Mouse (Mus musculus) heart, adult 2 months (tissue): ENCODE data around the gene Dtl. TPM values are rescaled to one million over a fixed set of nuclear protein-coding genes. Genes with fewer than 3 reads are reported as not detected.

Source experiments
- DNase-seq, 2 experiments: peaks; one replicate each; pipeline ENCODE4 v3.0.0; 2021
- H3K27ac ChIP-seq: fragments of 200-600 bp; 2 replicates; pipeline ENCODE4 v1.8.1; 2022
- H3K27me3 ChIP-seq: fragments of 200-500 bp; 2 replicates; pipeline ENCODE4 v1.6.1; 2012; ENCODE audit warnings: mild to moderate bottlenecking, low read length, inconsistent platforms, mixed read lengths; ENCODE audit not compliant: control insufficient read depth, insufficient read depth
- H3K36me3 ChIP-seq: fragments of 200-500 bp; 2 replicates; pipeline ENCODE4 v1.6.1; 2012; ENCODE audit warnings: low read length, inconsistent platforms; ENCODE audit not compliant: control insufficient read depth, insufficient read depth
- H3K4me1 ChIP-seq: fragments of 200-500 bp; 2 replicates; pipeline ENCODE4 v1.6.1; 2011; ENCODE audit warnings: low read length; ENCODE audit not compliant: control insufficient read depth, insufficient read depth
- H3K4me3 ChIP-seq: fragments of 200-600 bp; 2 replicates; pipeline ENCODE4 v1.8.1; 2022
- H3K79me2 ChIP-seq: fragments of 200-500 bp; replicated peaks from 2 replicates; pipeline ENCODE4 v1.6.1; 2012; ENCODE audit warnings: mild to moderate bottlenecking, inconsistent platforms, low read length, moderate library complexity, mixed read lengths; ENCODE audit not compliant: control insufficient read depth, insufficient read depth
- H3K9ac ChIP-seq: fragments of 200-500 bp; 2 replicates; pipeline ENCODE4 v1.6.1; 2012; ENCODE audit warnings: low read depth, mild to moderate bottlenecking, control low read depth, inconsistent platforms, low read length, mixed read lengths
- CTCF ChIP-seq: fragments of 200-600 bp; IDR thresholded peaks from 2 replicates; pipeline ENCODE4 v1.8.1; 2022; ENCODE audit warnings: antibody characterized with exemption, mild to moderate bottlenecking, moderate library complexity
- EP300 ChIP-seq: fragments of 200-500 bp; IDR thresholded peaks from 2 replicates; pipeline ENCODE4 v1.6.1; 2011; ENCODE audit warnings: low read depth, low read length, control low read depth; ENCODE audit not compliant: insufficient read depth
- POLR2A ChIP-seq: fragments of 200-500 bp; IDR thresholded peaks from 2 replicates; pipeline ENCODE4 v1.6.1; 2011; ENCODE audit warnings: mild to moderate bottlenecking, low read depth, low read length, control low read depth; ENCODE audit not compliant: insufficient read depth
- WGBS: fragments of 180-500 bp; shearing (Covaris S2); methylation state at CpG from one replicate; pipeline ENCODE4 v1.1.7; 2018; 5-methylcytosine and 5-hydroxymethylcytosine counted together
- intact Hi-C: fragments of 180-260 bp; cut with DNase I; formaldehyde crosslinking; loops from one replicate; pipeline ENCODE4 v1.15.1; 2025
- polyA plus RNA-seq: library from polyadenylated mRNA; depleted of rRNA; stranded (reverse); fragments of >200 nt; gene quantifications from 2 replicates; pipeline ENCODE4 v1.2.3, GENCODE M21; 2012
- total RNA-seq, 2 experiments: library from RNA; stranded (reverse); gene quantifications; 2 replicates each; pipeline ENCODE4 v1.2.3; 2021

The Dtl gene
- total and polyA plus RNA-seq, 3 experiments, result 0.06 to 0.27 (median 0.16) TPM

DNA sequence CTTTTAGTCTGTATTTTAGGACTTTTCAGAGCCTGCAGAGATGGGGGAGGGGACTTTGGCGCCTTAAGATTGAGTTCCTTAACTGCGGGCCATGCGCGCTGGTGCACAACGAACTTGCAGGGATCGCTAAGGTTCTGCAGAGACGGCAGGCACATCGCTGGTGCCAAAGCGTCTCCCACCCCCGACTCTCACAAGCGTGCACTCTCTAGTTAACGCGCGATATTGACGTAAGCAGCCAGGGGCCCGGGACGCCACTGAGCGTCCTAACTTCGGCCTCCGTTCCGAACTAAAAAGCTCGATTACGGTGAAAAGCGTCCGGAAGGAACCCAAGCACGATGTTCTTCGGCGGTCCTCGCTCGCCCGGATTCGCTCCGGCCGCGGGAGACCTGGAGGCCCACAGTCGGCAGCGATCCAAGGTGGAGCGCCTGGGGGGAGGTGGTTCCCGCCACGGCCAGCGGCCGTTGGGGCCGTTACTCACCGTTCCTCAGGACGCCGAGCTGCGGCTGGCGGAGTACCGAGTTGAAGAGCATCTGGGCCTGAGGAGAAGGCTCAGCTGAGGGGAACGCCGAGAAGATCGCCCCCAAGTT lies 380 bp downstream of the Dtl start:
- intact Hi-C loops, result loop anchor here (5.0 kb wide), 1 partner anchor 142 kb away; the partner anchor contains the start of gene Lpgat1
- peaks cover 2% of the 10 kb centered on the region; the same call in 1 of the 2 replicates for H3K4me1 ChIP-seq

DNA sequence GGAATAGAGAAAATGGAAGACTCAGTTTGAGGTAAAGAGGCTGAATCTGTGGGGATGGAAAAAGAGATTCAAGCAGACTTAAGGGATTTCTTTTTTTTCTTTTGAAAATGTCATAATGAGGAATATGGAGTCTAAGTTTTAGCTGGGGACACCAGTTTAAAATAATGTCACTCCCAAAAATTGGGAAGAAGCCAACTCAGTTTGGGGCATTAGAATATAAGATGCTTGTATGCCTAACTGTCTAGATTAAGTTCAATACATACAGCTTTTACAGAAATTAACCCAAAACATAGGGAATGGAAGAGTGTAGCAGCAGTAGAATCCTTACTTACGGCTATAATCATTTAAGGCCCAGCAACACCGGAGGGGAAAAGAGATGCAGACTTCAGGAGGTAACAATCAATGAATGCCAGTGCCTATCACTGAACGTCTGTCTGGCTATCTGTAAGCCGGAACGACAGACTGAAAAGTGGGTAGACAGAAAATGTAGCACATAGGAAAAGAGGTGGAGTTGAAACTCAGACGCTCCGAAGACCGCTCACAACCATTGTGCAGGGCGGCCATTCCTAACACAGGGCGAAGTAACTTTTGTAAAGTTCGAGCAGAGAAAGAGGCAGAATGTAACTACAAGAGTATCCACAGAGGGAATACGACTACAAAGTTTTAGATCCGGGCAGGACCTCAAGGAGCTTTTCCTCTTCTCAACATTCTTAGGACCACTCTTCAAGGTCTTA lies 1.3 kb downstream of the Dtl start:
- Histone ChIP-seq H3K27me3 (no peaks in the 10 kb centered on the region), H3K36me3 (peaks cover 3% of the 10 kb centered on the region; the same call in 1 of the 2 replicates), H3K9ac (no peak overlapping the region), H3K79me2 (peaks cover 2% of the 10 kb centered on the region; the same call in 1 of the 2 replicates), H3K4me1 (peaks cover 2% of the 10 kb centered on the region; the same call in 1 of the 2 replicates), H3K4me3 (no peak overlapping the region; the same call in 1 of the 2 replicates), H3K27ac (no peak overlapping the region)
- DNase-seq, result no peak
- intact Hi-C loops, result no loop called here
- WGBS, result 11% methylated on average over 13 of the region's 13 CpGs
- TF ChIP-seq POLR2A, result no peak
- no peak for TF ChIP-seq CTCF
- no peak for TF ChIP-seq EP300

More for the DNA sequence above, 380 bp downstream of the Dtl start:
- no peak for DNase-seq
- H3K4me3 ChIP-seq, result peak overlapping the region; percentile 84
- peak overlapping the region; percentile 44 for H3K9ac ChIP-seq
- no peak overlapping the region for H3K27ac ChIP-seq
- H3K79me2 ChIP-seq, result peaks cover 2% of the 10 kb centered on the region
- TF ChIP-seq EP300 (no peak), CTCF (no peak), POLR2A (no peak)
- H3K27me3 ChIP-seq, result no peaks in the 10 kb centered on the region
- peaks cover 3% of the 10 kb centered on the region; the same call in 1 of the 2 replicates for H3K36me3 ChIP-seq
- WGBS, result under 1% methylated on average over 52 of the region's 52 CpGs

DNA sequence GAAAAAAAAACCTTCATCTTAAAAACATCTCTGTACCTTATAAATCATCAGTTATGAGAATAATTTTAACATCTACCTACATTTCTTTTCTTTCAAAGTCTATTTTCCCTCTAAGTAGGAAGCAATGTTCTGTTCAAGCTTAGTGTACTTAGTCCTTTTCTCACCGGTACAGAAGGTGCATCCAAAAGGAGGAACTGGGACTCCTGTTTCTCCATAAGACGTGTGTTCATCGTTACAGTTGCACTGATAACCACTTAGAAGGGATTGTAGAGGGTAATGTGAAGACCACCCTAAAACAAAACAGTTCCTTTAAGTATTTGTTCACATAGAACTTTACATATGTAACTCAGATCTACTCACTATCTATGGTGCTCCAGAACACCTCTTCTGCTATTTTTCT lies 4.9 kb downstream of the Dtl start:
- WGBS, result 88% methylated on average over 3 of the region's 3 CpGs
- H3K4me1 ChIP-seq, result no peaks in the 10 kb centered on the region
- no peaks in the 10 kb centered on the region for H3K36me3 ChIP-seq

DNA sequence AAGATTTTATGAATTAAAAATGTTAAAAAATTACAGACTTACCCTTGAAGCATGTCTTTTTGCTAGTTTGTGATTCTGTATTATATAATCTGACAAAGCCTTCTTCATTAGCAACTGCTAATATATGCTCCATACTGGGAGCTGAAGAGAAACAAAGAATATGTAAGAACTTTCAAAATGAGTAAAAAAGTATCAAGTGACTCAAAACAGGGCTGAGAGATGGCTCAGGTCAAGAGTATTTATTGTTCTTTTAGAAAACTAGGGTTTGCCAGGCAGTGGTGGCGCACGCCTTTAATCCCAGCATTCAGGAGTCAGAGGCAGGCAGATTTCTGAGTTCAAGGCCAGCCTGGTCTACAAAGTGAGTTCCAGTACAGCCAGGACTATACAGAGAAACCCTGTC lies 5.7 kb downstream of the Dtl start:
- Histone ChIP-seq H3K4me1 (no peaks in the 10 kb centered on the region), H3K9ac (no peak overlapping the region), H3K27ac (no peak overlapping the region), H3K79me2 (no peaks in the 10 kb centered on the region), H3K4me3 (no peak overlapping the region), H3K27me3 (no peaks in the 10 kb centered on the region), H3K36me3 (no peaks in the 10 kb centered on the region)
- no peak for TF ChIP-seq CTCF
- no peak for TF ChIP-seq EP300
- no peak for TF ChIP-seq POLR2A
- WGBS, result 95% methylated on average over 2 of the region's 2 CpGs
- no peak for DNase-seq
- intact Hi-C loops, result loop anchor here (2.0 kb wide), 1 partner anchor 205 kb away; no protein-coding TSS in a partner anchor

More for the DNA sequence above, 4.9 kb downstream of the Dtl start:
- H3K27ac ChIP-seq, result no peak overlapping the region
- intact Hi-C loops, result no loop called here
- no peak overlapping the region for H3K9ac ChIP-seq
- no peaks in the 10 kb centered on the region for H3K27me3 ChIP-seq
- no peak overlapping the region for H3K4me3 ChIP-seq
- H3K79me2 ChIP-seq, result no peaks in the 10 kb centered on the region
- TF ChIP-seq CTCF (no peak), POLR2A (no peak), EP300 (no peak)
- DNase-seq, result no peak

DNA sequence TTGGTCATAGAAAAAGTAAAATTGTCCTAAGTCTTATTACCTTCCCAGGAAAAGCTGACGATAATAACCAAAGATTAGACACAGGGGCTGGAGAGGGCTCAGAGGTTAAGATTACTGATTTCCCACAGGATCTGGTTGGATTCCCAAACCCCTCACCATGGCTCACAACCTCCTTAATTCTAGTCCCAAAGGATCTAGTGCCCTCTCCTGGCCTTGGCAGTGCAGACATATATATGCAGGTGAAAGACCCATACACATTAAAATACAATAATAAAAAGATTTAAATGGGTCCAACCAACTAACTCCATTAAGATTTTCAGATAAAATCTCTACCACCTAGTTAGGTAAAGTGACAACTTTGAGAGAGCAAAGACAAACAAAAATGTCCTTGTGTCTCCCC lies 7.5 kb downstream of the Dtl start:
- Histone ChIP-seq H3K4me1 (peaks cover 1% of the 10 kb centered on the region; the same call in 1 of the 2 replicates), H3K79me2 (no peaks in the 10 kb centered on the region), H3K27ac (no peak overlapping the region), H3K27me3 (no peaks in the 10 kb centered on the region), H3K9ac (no peak overlapping the region), H3K36me3 (no peaks in the 10 kb centered on the region), H3K4me3 (no peak overlapping the region)
- intact Hi-C loops, result loop anchor here (1.0 to 2.0 kb wide), 2 partner anchors 203 to 256 kb away; no protein-coding TSS in a partner anchor
- DNase-seq, result peak in 1 of 2 experiments; percentile 21
- no peak for TF ChIP-seq EP300
- no peak for TF ChIP-seq POLR2A
- peak; percentile 84 for TF ChIP-seq CTCF
- WGBS, result 71% methylated on average over 1 of the region's 1 CpGs
